ENCODE assay signal across 17 mouse cellular contexts in the genomic region with DNA sequence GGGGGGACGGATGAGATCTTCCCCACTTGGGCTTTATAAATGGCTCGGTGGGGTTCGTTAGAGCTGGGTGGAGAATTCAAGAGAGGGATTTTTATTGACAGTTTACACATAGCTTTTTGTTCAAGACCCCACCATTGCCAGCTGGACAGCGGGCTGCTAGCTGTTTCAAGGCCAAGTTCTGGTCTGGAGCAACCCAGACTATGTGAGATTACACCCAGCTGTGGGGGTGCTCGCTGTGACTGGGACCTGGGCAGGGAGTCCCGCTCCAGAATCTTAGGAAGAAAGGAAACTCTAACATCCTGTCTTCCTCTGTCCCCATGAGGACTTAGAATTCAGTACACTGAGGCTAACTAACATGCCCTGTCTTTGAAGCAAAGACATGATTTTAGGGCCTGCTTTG.
"Had no signal": no experiment of that assay in that cellular context is flagged by ENCODE, and none has a peak within 500 bp of the region (broad histone marks: within the 10 kb centered on the region; RNA-seq: fewer than 3 reads in every experiment).

No protein-coding gene starts in this region.

- H3K9me3 ChIP-seq: kidney, embryonic 15.5 days; limb, embryonic 12.5 days; liver, embryonic 13.5 days; midbrain, embryonic 10.5 days; neural tube, embryonic 15.5 days had no signal

- H3K27ac ChIP-seq: kidney, embryonic 15.5 days; left cerebral cortex, adult 2 months; limb, embryonic 12.5 days; liver, embryonic 13.5 days; midbrain, embryonic 10.5 days; neural tube, embryonic 15.5 days had no signal

- H3K27me3 ChIP-seq: kidney, embryonic 15.5 days; limb, embryonic 12.5 days; liver, embryonic 13.5 days; neural tube, embryonic 15.5 days had no signal

- H3K36me3 ChIP-seq: kidney, embryonic 15.5 days; limb, embryonic 12.5 days; liver, embryonic 13.5 days; midbrain, embryonic 10.5 days; neural tube, embryonic 15.5 days had no signal

- H3K4me1 ChIP-seq: kidney, embryonic 15.5 days; liver, embryonic 13.5 days; midbrain, embryonic 10.5 days; neural tube, embryonic 15.5 days had no signal

- DNase-seq: kidney, adult 2 months; kidney, postnatal 25 days; liver; liver, embryonic 13.5 days; liver, postnatal 0 days; midbrain, embryonic 14.5 days; retina, postnatal 1 day; right cerebral cortex, postnatal 4 days; spleen, adult 18-20 months; thymus, adult 18-20 months; thymus, postnatal 14 days had no signal

- H3K4me3 ChIP-seq: kidney, embryonic 15.5 days; left cerebral cortex, adult 2 months; limb, embryonic 12.5 days; liver, embryonic 13.5 days; midbrain, embryonic 10.5 days; myocyte; neural tube, embryonic 15.5 days had no signal
